Mouse (Mus musculus) brain, embryonic 14.5 days (tissue): Measurements from ENCODE around the gene 1700021F05Rik.

Experiments
- CTCF ChIP-seq: fragments of 200-500 bp; IDR thresholded peaks from 2 replicates; pipeline ENCODE4 v1.5.1; 2012; ENCODE audit warnings: inconsistent platforms, mild to moderate bottlenecking, moderate library complexity, borderline replicate concordance; ENCODE audit not compliant: insufficient read depth, insufficient read length; ENCODE audit errors: extremely low read depth
- POLR2A ChIP-seq: fragments of 200-500 bp; IDR thresholded peaks from 2 replicates; pipeline ENCODE4 v1.6.1; 2012; ENCODE audit warnings: mild to moderate bottlenecking, inconsistent platforms, borderline replicate concordance; ENCODE audit not compliant: poor library complexity, insufficient read depth, insufficient read length, severe bottlenecking; ENCODE audit errors: extremely low read depth

- TF ChIP-seq CTCF (no peak), POLR2A (no peak)
Observed at GRCm38 (mm10) chr10:43550923-43551322, 10.1 kb upstream of the 1700021F05Rik start.
